Mouse (Mus musculus) lung, embryonic 14.5 days (tissue): ENCODE results near the gene Akap7. TPM values are rescaled to one million over a fixed set of nuclear protein-coding genes. Genes with fewer than 3 reads are reported as not detected.

Experiments
- ATAC-seq: fragments of 200-750 bp; cut with Nextera tagmentation; 2 replicates; pipeline ENCODE4 v1.8.0; 2017; ENCODE audit warnings: mild to moderate bottlenecking, moderate TSS enrichment, moderate library complexity; ENCODE audit not compliant: insufficient read depth
- DNase-seq: peaks from one replicate; pipeline ENCODE4 v3.0.0-alpha.2; 2015
- H3K27ac ChIP-seq: fragments of 300-500 bp; sonication (generic); 2 replicates; pipeline ENCODE4 v1.5.1; 2014; ENCODE audit warnings: low read depth, mild to moderate bottlenecking, moderate library complexity
- H3K27me3 ChIP-seq: fragments of 300-500 bp; sonication (generic); 2 replicates; pipeline ENCODE4 v1.6.1; 2014; ENCODE audit warnings: low read length, control low read depth; ENCODE audit not compliant: insufficient read depth
- H3K36me3 ChIP-seq: fragments of 300-500 bp; sonication (generic); 2 replicates; pipeline ENCODE4 v1.6.1; 2014; ENCODE audit warnings: control low read depth; ENCODE audit not compliant: insufficient read depth
- H3K4me1 ChIP-seq: fragments of 300-500 bp; sonication (generic); 2 replicates; pipeline ENCODE4 v1.6.1; 2014; ENCODE audit warnings: antibody characterized with exemption, control low read depth; ENCODE audit not compliant: insufficient read depth
- H3K4me2 ChIP-seq: fragments of 300-500 bp; sonication (generic); 2 replicates; pipeline ENCODE4 v1.6.1; 2014; ENCODE audit warnings: mild to moderate bottlenecking
- H3K4me3 ChIP-seq: fragments of 300-500 bp; sonication (generic); 2 replicates; pipeline ENCODE4 v1.5.1; 2014; ENCODE audit warnings: low read depth, low read length
- H3K9ac ChIP-seq: fragments of 300-500 bp; sonication (generic); 2 replicates; pipeline ENCODE4 v1.6.1; 2014
- H3K9me3 ChIP-seq: fragments of 300-500 bp; sonication (generic); 2 replicates; pipeline ENCODE4 v1.6.1; 2016; ENCODE audit warnings: low read depth, low read length, control low read depth
- CTCF ChIP-seq: IDR thresholded peaks from 2 replicates; pipeline ENCODE4 v1.5.1; 2016; ENCODE audit warnings: antibody characterized with exemption, low read depth
- WGBS: fragments of 180-500 bp; shearing (Covaris S2); extraction: QIAGEN DNeasy Blood & Tissue Kit; methylation state at CpG from one replicate; pipeline ENCODE4 v1.1.7; 2014; 5-methylcytosine and 5-hydroxymethylcytosine counted together
- polyA plus RNA-seq: library from polyadenylated mRNA; unstranded; fragments of >200 nt; fragmentation: Nextera tagmentation; extraction: Ambion mirVana; gene quantifications from 2 replicates; pipeline ENCODE4 v1.2.1, GENCODE M21; 2014

Akap7 gene
- polyA plus RNA-seq, 1 experiment from 2014 or later = 27.7 TPM

DNA sequence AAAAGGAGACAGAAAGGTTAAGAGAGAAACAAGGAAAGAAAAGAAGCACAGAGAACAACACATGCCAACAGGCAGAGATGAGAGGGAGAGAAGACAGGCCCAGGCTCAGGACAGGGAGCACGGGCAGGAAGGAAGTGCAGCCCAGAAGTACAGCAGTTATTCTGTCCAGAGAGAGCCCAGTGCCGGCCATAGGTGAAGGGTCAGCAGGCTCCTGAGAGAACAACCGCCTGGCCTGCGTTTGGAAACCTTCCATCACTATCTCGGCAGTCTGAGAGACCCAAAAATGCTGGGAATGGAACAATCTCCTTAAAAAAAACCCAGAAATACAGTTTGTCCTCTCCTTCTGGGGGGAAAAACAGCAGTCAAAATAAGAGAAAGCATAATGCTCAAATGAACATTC lies 50.2 kb downstream of the Akap7 start:
- no peaks in the 10 kb centered on the region for H3K27me3 ChIP-seq
- H3K27ac ChIP-seq = no peak overlapping the region
- DNase-seq (no peak), ATAC-seq (no peak)
- H3K9me3 ChIP-seq = no peaks in the 10 kb centered on the region
- no peak for TF ChIP-seq CTCF
- no peaks in the 10 kb centered on the region for H3K36me3 ChIP-seq
- WGBS = 39% methylated on average over 5 of the region's 5 CpGs
- no peak overlapping the region for H3K9ac ChIP-seq
- H3K4me2 ChIP-seq = no peak overlapping the region
- H3K4me1 ChIP-seq = no peaks in the 10 kb centered on the region
- no peak overlapping the region for H3K4me3 ChIP-seq

DNA sequence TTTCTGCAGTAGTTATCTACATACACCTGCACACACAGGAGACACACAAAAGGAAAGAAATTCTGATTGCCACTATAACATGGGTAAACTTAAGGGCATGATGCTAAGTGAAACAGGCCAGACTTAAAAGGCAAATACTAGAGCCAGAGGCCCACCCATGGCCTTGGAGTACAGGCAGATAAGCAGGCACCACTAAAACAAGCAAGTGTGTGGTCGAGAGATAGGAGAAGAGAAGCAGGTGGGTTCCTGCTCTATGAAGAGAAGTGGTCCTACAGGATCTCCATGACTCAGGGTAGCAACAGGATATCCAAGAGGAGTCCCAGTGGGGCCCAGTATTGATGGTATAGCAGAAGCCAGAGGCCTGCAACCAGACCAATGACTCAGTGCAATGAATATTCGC lies 54.2 kb downstream of the Akap7 start:
- WGBS = 74% methylated on average over 2 of the region's 2 CpGs
- TF ChIP-seq CTCF = no peak
- Histone ChIP-seq H3K4me3 (no peak overlapping the region), H3K4me1 (no peaks in the 10 kb centered on the region), H3K4me2 (no peak overlapping the region), H3K36me3 (no peaks in the 10 kb centered on the region), H3K9ac (no peak overlapping the region), H3K27me3 (no peaks in the 10 kb centered on the region), H3K27ac (no peak overlapping the region), H3K9me3 (no peaks in the 10 kb centered on the region)
- ATAC-seq = no peak
- DNase-seq = no peak

- H3K27me3 ChIP-seq = no peaks in the 10 kb centered on the region
- no peaks in the 10 kb centered on the region for H3K36me3 ChIP-seq
- 81% methylated on average over 4 of the region's 4 CpGs for WGBS
- no peaks in the 10 kb centered on the region for H3K9me3 ChIP-seq
- no peak overlapping the region for H3K9ac ChIP-seq
- no peak overlapping the region for H3K27ac ChIP-seq
- TF ChIP-seq CTCF = no peak
- no peak overlapping the region for H3K4me2 ChIP-seq
- ATAC-seq (no peak), DNase-seq (no peak)
- H3K4me3 ChIP-seq = no peak overlapping the region
- no peaks in the 10 kb centered on the region for H3K4me1 ChIP-seq
These were observed 54.7 kb downstream of the Akap7 start for GRCm38 (mm10) chr10:25253006-25253405.

- no peak overlapping the region for H3K9ac ChIP-seq
- no peaks in the 10 kb centered on the region for H3K27me3 ChIP-seq
- H3K4me3 ChIP-seq = no peak overlapping the region
- WGBS = 40% methylated on average over 12 of the region's 12 CpGs
- no peak overlapping the region for H3K27ac ChIP-seq
- DNase-seq = peak; percentile 90
- H3K36me3 ChIP-seq = no peaks in the 10 kb centered on the region
- peak; percentile 90 for TF ChIP-seq CTCF
- no peaks in the 10 kb centered on the region for H3K4me1 ChIP-seq
- H3K9me3 ChIP-seq = no peaks in the 10 kb centered on the region
- peak; percentile 52; the same call in 1 of the 2 replicates for ATAC-seq
- H3K4me2 ChIP-seq = no peak overlapping the region
These were observed 57.6 kb downstream of the Akap7 start for GRCm38 (mm10) chr10:25250108-25250507.

- H3K27ac ChIP-seq = no peak overlapping the region
- H3K36me3 ChIP-seq = no peaks in the 10 kb centered on the region
- WGBS = 43% methylated on average over 4 of the region's 4 CpGs
- DNase-seq (peak; percentile 37), ATAC-seq (no peak)
- no peaks in the 10 kb centered on the region for H3K27me3 ChIP-seq
- no peaks in the 10 kb centered on the region for H3K4me1 ChIP-seq
- H3K4me2 ChIP-seq = no peak overlapping the region
- H3K9ac ChIP-seq = no peak overlapping the region
- H3K4me3 ChIP-seq = no peak overlapping the region
- peak; percentile 62 for TF ChIP-seq CTCF
- no peaks in the 10 kb centered on the region for H3K9me3 ChIP-seq
These were observed 61.5 kb downstream of the Akap7 start for GRCm38 (mm10) chr10:25246173-25246572.

- H3K36me3 ChIP-seq = no peaks in the 10 kb centered on the region
- H3K27ac ChIP-seq = no peak overlapping the region
- no peaks in the 10 kb centered on the region for H3K9me3 ChIP-seq
- peak; percentile 61 for DNase-seq
- H3K4me1 ChIP-seq = no peaks in the 10 kb centered on the region
- WGBS = 29% methylated on average over 9 of the region's 9 CpGs
- H3K9ac ChIP-seq = no peak overlapping the region
- TF ChIP-seq CTCF = peak; percentile 64
- H3K4me2 ChIP-seq = no peak overlapping the region
- no peak for ATAC-seq
- no peaks in the 10 kb centered on the region for H3K27me3 ChIP-seq
- no peak overlapping the region for H3K4me3 ChIP-seq
These were observed 68.5 kb downstream of the Akap7 start for GRCm38 (mm10) chr10:25239156-25239555.

DNA sequence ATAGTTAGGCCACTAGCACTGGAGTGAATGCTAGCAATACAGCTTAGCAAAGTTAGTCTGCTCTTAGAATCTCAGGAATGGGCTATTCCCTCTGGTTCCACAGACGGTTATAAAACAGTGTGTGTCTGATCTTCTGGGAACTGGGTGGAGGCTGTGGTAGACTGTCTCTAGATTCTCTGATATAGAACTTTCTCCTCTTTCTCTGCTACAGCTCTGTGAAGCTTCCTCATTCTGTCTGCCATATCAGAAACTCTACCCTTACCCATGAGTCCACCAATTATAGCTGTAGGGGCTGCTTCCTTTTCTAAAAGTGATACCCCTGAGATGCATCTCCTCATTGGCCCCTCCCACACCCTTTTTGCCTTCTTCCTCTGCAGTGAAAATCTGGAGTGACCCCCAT lies 73.6 kb downstream of the Akap7 start:
- no peak overlapping the region for H3K4me3 ChIP-seq

GRCm38 (mm10) chr10:25232700-25233099 lies 75.0 kb downstream of the Akap7 start:
- DNase-seq (no peak), ATAC-seq (no peak)
- no peak overlapping the region for H3K9ac ChIP-seq

More for the DNA sequence above, 73.6 kb downstream of the Akap7 start:
- 66% methylated on average over 1 of the region's 1 CpGs for WGBS
- no peaks in the 10 kb centered on the region for H3K9me3 ChIP-seq
- H3K27ac ChIP-seq = no peak overlapping the region
- no peak for TF ChIP-seq CTCF
- DNase-seq (no peak), ATAC-seq (no peak)
- H3K27me3 ChIP-seq = no peaks in the 10 kb centered on the region
- no peaks in the 10 kb centered on the region for H3K36me3 ChIP-seq
- H3K4me2 ChIP-seq = no peak overlapping the region
- 0 out of 2 replicates have a peak, but pooled peaks cover 4% of the 10 kb centered on the region for H3K4me1 ChIP-seq
- H3K9ac ChIP-seq = no peak overlapping the region

More at GRCm38 (mm10) chr10:25232700-25233099, 75.0 kb downstream of the Akap7 start:
- no peak for TF ChIP-seq CTCF
- no peak overlapping the region for H3K4me2 ChIP-seq
- 21% methylated on average over 3 of the region's 3 CpGs for WGBS
- 0 out of 2 replicates have a peak, but pooled peaks cover 6% of the 10 kb centered on the region for H3K4me1 ChIP-seq
- no peak overlapping the region for H3K4me3 ChIP-seq
- no peak overlapping the region for H3K27ac ChIP-seq
- H3K27me3 ChIP-seq = no peaks in the 10 kb centered on the region
- no peaks in the 10 kb centered on the region for H3K36me3 ChIP-seq
- no peaks in the 10 kb centered on the region for H3K9me3 ChIP-seq
